ENCODE assay signal across 8 mouse cellular contexts in genomic region chr2:156257051-156257450, GRCm38 (mm10). TPM values are rescaled to one million over a fixed set of nuclear protein-coding genes. Genes with fewer than 3 reads are reported as not detected.
DNase-seq lines count a peak whose midpoint lies in the region; ATAC-seq and TF ChIP-seq lines count a peak whose summit lies in the region.

No protein-coding gene starts in this region.

- peak; percentile 14 for DNase-seq in embryo, embryonic 10.5 days (ENCODE audit: low spot score)
- no peak for DNase-seq in embryo, embryonic 9.5 days (ENCODE audit: extremely low spot score)
- DNase-seq in frontal cortex, postnatal 14 days (ENCODE audit: low spot score in 2 of 2) = peak; percentile 47 to 49
- DNase-seq in kidney, adult 2 months = peak; percentile 80
- peak; percentile 83 to 85 for DNase-seq in right cerebral cortex, postnatal 10 days (ENCODE audit: low spot score in 2 of 2)

- no peak for TF ChIP-seq EP300 in ES-Bruce4 (IDR thresholded peaks at IDR 0.05; ENCODE audit: insufficient read depth, low read depth, low read length)

- no peaks in the 10 kb centered on the region for H3K4me1 ChIP-seq in ES-Bruce4 (ENCODE audit: control insufficient read depth, insufficient read depth, low read length)
- peaks cover 25% of the 10 kb centered on the region for H3K4me1 ChIP-seq in kidney, adult 2 months (ENCODE audit: control insufficient read depth, insufficient read depth, low read length)
- peaks cover 17% of the 10 kb centered on the region for H3K4me1 ChIP-seq in liver, embryonic 12.5 days

- no peaks in the 10 kb centered on the region for H3K27me3 ChIP-seq in ES-Bruce4 (ENCODE audit: control insufficient read depth, insufficient read depth, low read length, poor library complexity, severe bottlenecking)
- no peaks in the 10 kb centered on the region for H3K27me3 ChIP-seq in kidney, adult 2 months (replicated peaks; ENCODE audit: control insufficient read depth, insufficient read depth, low read length)
- no peaks in the 10 kb centered on the region for H3K27me3 ChIP-seq in liver, embryonic 12.5 days (replicated peaks)

- H3K9ac ChIP-seq in ES-Bruce4 (ENCODE audit: low read depth, poor library complexity, severe bottlenecking) = no peak overlapping the region
- no peak overlapping the region for H3K9ac ChIP-seq in liver, embryonic 12.5 days

- no peaks in the 10 kb centered on the region for H3K9me3 ChIP-seq in ES-Bruce4 (replicated peaks; ENCODE audit: control insufficient read depth, insufficient read depth, low read length, poor library complexity, severe bottlenecking)
- no peaks in the 10 kb centered on the region for H3K9me3 ChIP-seq in liver, embryonic 12.5 days (replicated peaks)

- ATAC-seq in liver, embryonic 12.5 days = no peak
- ATAC-seq in erythroblast, adult 5-6 weeks (replicated peaks; ENCODE audit: low FRiP score, poor library complexity, severe bottlenecking) = no peak

- 13% methylated on average over 2 of the region's 2 CpGs for WGBS in kidney, adult 2 months
- 28% methylated on average over 2 of the region's 2 CpGs for WGBS in liver, embryonic 12.5 days (ENCODE audit: insufficient replicate concordance)

- peaks cover 17% of the 10 kb centered on the region for H3K36me3 ChIP-seq in ES-Bruce4 (ENCODE audit: control insufficient read depth, insufficient read depth, low read length, poor library complexity, severe bottlenecking)
- H3K36me3 ChIP-seq in kidney, adult 2 months (ENCODE audit: control insufficient read depth, insufficient read depth, low read length) = peaks cover 4% of the 10 kb centered on the region
- H3K36me3 ChIP-seq in liver, embryonic 12.5 days = peaks cover 50% of the 10 kb centered on the region

- no peak for TF ChIP-seq POLR2A in ES-Bruce4 (IDR thresholded peaks at IDR 0.05; ENCODE audit: insufficient read depth, low read length)
- no peak for TF ChIP-seq POLR2A in kidney, adult 2 months (IDR thresholded peaks at IDR 0.05; ENCODE audit: low read depth, low read length)

- H3K4me3 ChIP-seq in ES-Bruce4 (ENCODE audit: low read depth, low read length) = no peak overlapping the region
- no peak overlapping the region for H3K4me3 ChIP-seq in kidney, adult 2 months (ENCODE audit: insufficient read depth, low read depth, low read length)
- H3K4me3 ChIP-seq in liver, embryonic 12.5 days = no peak overlapping the region

- no peak overlapping the region for H3K4me2 ChIP-seq in liver, embryonic 12.5 days

- H3K27ac ChIP-seq in ES-Bruce4 (ENCODE audit: insufficient read depth, low read length) = peak overlapping the region; percentile 54
- peak overlapping the region; percentile 79 for H3K27ac ChIP-seq in kidney, adult 2 months (ENCODE audit: insufficient read depth, low read depth, low read length)
- H3K27ac ChIP-seq in liver, embryonic 12.5 days = peak overlapping the region; percentile 70

- TF ChIP-seq CTCF in ES-Bruce4 (IDR thresholded peaks at IDR 0.05; ENCODE audit: low read depth, low read length) = no peak
- no peak for TF ChIP-seq CTCF in kidney, adult 2 months (conservative IDR thresholded peaks at IDR 0.05; ENCODE audit: insufficient read depth, insufficient read length, low read depth, low read length)

RNA-seq across cellular contexts. Expression of gene Cnbd2, which starts 55.0 kb away (rescaled TPM):
- polyA plus RNA-seq in ES-Bruce4 (2011; ENCODE audit: insufficient read depth, insufficient read length, low read depth, missing spikeins) = 4.8 and 6.5 TPM in 2 replicates
- polyA plus RNA-seq in kidney, adult 2 months (2012; rRNA removed) = 2.5 and 2.8 TPM in 2 replicates
- polyA plus RNA-seq in liver, embryonic 12.5 days (2016; fragmentation: Nextera tagmentation; extraction: Ambion mirVana) = 2.0 TPM in 2 replicates
- total RNA-seq in erythroblast, adult 5-6 weeks (2015; ENCODE audit: low replicate concordance) = 0.38 and 1.0 TPM in 2 replicates
- total RNA-seq in erythroblast, adult 5-6 weeks (2017; ENCODE audit: low replicate concordance) = 1.4 TPM in 1 of 2 replicates, not detected in the other

RNA-seq across cellular contexts. Expression of gene Scand1, which starts 55.5 kb away (rescaled TPM):
- polyA plus RNA-seq in ES-Bruce4 (2011; ENCODE audit: insufficient read depth, insufficient read length, low read depth, missing spikeins) = 20.1 and 20.5 TPM in 2 replicates
- polyA plus RNA-seq in kidney, adult 2 months (2012; rRNA removed) = 154 and 230 TPM in 2 replicates
- 57.4 and 65.1 TPM in 2 replicates for polyA plus RNA-seq in liver, embryonic 12.5 days (2016; fragmentation: Nextera tagmentation; extraction: Ambion mirVana)
- 2.3 TPM in 1 of 2 replicates, not detected in the other for total RNA-seq in erythroblast, adult 5-6 weeks (2015; ENCODE audit: low replicate concordance)
- 1.9 and 16.4 TPM in 2 replicates for total RNA-seq in erythroblast, adult 5-6 weeks (2017; ENCODE audit: low replicate concordance)
